Mouse (Mus musculus) CD8-positive naive resting alpha-beta T cell, adult 2 months (primary cell): Measurements from ENCODE around the gene Ptpn11.

Experiments
- DNase-seq, 2 experiments: peaks; one replicate each; pipeline ENCODE4 v3.0.0; 2022; ENCODE audit warnings: low read depth in 2 of 2, low spot score in 2 of 2

The Ptpn11 gene

DNA sequence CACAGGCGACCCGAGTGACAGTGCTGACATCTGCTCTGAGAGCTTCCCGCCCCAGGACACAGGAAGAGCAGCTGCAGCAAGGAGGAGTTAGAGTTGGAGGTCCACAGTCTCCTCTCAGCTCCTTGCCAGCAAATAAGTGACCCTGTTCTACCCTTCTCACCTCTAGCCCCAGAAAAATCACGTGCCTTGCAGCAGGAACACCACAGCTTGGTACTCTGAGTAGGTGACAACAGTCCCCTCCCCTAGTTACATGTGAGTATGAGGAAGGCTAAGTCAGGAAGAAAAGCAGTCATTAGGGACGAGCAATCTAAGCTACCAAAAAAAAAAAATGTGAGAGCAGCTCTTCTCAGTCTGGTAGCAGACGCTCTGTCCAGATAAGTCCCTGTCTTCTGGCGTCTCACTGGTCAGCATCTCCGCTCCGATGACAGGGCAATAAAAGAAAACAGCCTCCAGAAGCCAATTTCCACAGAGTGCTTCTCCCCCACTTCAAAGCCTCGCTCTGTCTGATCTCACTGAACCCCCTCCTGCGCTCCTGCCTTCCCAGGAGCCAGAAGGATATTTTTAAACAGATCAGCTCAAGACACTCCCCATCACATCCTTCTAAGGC is 6.1 kb downstream of the Ptpn11 start:
- DNase-seq, result no peak

DNA sequence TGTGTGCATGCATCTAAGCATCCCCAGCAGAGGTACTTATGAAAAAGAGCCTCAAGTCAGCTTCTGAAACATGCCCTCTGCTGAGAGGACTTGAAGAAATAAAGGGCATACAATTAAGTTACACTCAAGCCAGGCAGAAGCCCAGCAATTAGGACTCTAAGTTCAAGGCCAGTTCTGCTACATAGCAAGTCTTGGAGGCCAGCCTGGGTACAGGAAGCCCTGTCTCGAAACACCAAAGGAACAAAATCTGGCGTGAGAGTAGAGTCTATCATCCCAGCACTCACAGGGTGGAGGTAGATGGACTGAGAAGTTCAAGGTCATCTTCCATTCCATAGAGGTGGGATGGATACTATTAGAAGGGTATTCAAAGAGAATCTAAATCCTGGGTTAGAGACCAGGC is 6.8 kb downstream of the Ptpn11 start:
- no peak for DNase-seq

DNA sequence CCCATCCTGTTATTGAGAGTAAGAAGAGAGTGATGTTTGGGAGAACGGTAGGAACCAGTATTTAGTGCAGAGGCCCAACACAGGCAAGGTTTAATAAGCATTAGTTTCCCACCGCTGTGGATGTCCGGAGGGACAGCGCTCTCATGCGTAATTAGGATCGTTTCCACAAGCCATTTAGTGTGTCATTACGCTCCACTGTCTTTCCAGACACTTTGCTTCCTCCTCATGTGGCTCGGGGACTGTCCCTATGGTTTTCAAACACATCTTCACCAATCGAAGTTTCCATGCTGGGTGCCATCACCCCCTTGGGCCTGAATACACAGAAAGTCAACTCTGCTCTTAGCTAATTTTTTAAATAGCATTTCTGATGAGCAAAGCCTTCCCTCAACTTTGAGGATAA is 7.9 kb downstream of the Ptpn11 start:
- DNase-seq, result no peak

DNA sequence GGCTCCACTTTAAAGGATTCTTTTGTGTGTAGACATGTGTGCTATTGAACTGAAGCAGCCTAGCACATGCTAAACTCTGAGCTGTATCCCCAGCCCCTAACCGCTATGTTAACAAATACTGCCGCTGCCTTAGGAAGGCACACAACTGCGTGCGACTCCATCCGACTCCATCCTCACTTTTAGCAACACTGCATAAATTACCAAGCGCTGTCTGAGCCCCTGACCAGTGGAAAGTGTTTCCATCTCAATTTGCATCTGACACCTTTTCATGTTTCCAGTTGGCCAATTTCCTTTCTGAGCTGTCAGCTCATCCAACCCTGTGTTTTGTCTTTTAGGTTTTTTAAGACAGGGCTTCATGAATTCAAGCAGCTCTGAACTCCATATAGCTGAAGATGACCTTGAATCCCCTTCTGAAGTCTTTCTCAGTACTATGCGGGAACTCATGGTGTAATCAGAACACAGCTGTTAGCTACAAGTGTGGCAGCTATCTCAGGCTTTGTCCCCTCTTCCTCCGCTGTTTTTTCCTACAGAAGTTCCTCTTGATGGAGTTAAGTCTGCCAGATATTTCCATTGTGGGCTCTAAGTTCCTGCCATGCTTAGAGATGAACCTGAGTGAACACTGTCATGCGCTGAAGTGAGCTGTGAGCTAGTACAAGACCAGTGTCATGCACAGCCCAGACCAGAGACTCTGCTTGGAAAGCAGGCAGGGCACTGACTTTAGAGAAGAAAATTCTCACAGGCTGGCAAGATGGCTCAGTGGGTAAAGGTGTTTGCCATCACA is 11.9 kb downstream of the Ptpn11 start:
- DNase-seq, result no peak

DNA sequence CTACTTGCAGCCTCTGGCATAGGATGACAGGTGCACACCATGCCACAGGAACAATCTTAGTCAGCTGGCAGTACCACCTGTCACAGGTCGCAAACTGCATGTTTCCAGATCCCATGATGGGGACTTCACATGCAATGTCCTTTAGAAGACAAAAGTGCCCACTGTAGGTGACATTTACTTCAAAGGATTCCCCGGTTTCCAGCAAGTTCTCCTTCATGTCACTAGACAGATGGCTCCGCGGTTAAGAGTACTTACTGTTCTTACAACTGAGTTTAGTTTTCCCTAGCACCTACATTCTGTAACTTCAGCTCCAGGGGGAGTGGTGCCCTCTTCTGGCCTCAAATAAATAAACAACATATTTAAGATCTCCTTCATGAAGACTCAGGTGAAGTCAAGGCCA is 18.4 kb downstream of the Ptpn11 start:
- no peak for DNase-seq

DNA sequence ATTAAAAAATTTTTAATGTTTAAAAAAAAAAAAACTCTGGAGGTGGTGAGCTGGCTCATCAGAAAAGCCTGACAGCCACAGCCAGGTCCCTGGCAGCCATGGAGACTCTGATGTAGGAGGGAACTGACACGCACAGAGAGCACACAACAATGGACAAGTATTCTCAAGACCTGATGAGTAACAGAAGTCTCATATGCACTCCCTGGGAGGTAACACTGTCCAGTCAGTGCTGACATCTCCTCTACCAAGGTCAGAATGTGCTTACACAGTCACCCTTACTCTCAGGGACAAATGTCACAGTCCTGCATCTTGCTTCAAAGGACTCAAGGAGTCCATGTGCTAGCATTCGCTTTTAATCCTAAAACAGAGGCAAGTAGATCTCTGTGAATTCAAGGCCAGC is 21.6 kb downstream of the Ptpn11 start:
- DNase-seq, result no peak

DNA sequence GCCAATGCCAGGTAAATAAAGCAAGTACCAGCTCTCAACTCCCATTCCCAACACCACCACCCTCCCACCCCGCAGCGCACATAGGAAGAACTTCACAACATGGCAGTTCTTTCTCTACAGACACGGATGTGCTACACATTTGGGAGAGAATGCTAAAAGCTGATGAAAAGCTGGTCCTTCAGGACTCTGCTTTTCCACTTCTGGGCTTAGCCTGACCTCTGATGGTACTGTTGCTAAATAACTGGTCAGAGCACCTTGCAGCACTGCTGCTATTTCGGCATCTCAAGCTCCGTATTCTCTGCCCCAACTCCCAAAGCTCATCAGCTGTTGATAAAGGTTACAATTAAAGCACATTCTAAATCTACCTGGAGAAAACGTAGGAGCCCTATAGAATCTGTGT is 24.3 kb downstream of the Ptpn11 start:
- DNase-seq, result no peak

DNA sequence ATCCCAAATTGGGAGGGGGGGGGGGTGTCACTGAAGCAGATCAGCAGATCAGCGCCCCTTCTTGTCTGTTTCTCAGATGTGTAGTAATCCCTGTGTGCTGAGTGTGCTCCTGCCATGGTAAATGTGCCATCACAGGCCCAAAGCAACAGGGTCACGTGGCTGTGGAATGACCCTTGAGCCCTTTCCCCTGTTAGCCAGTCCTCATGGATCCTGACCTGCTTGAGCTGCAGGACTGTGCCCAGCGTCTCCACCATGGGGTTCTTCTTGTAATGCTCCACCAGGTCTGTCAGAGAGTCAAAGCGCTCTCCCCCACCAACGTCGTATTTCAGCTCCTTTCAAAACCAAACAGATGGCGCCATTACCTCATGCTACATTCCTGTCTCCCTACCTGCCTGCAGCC is 28.3 kb downstream of the Ptpn11 start:
- DNase-seq, result no peak

DNA sequence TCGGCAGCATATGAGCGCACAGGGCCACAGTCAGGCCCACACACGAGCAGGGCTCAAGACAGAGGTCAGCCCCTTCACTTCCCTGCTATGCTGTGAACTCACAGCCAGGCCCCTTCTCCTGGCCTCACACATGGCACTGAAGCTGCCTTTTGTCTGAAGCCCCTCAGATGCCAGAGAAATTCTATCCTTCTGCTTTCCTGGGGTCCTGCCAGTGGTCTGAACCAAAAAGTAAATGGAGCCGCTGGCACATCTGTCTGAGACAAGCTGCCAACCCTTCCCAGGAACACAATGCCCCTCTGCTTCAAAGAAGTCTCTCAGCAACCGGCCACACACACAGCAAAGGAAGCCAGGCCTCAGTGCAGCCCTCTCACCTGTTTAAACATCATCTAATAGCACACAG is 28.9 kb downstream of the Ptpn11 start:
- no peak for DNase-seq

DNA sequence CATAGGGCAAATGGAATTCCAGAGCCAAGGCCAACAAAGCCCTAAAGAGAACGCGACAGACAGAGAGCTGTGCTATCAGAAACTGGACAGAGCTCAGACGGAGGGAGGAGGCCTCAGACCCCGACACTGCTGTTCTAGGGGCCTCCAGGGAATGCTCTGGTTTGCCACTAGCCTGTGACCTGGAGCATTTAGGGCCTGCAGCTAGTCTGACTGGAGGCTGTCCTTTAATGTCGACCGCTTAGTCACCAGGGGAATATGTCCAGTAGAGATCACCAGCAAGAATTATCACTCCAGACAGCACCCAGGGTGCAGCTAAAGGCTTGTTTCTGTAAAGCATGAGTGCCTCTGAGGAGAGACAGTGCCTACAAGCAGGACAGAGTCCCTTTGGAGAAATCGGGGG is 32.2 kb downstream of the Ptpn11 start:
- no peak for DNase-seq

DNA sequence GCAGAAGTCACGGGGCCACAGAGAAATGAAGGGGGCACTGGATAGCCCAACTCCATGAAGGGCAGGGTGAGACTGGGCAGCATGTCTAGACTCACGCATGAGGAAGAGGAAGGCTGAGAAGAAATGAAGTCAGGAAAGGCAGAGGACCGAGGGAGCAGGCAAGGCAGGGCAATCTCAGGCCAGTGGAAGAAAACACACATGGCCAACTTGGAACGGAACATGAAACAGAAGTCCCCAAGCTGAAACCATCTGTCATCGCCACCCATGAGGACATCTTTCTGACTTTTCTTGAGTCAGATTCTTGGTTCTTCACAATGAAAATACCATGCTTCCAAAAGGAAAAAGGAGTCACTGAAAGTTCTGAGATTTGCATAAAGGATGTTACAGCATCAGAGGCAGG is 33.7 kb downstream of the Ptpn11 start:
- DNase-seq, result no peak

DNA sequence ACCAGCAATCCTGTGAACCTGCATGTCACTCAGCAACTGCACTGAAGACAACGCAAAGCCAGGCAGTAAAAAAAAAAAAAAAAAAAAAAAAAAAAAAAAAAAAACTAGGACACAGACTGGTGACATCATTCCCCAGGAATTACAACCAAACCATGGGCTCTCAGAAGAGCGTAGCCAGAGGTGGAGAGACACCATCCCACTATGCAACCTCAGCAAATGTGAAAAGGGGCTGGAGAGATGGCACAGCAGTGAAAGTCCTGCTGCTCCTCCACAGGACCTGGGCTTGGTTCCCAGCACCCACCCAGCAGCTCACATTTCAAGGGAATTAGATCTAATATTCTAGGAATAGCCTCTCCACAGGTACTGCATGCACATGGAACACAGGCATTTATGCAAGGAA is 34.2 kb downstream of the Ptpn11 start:
- no peak for DNase-seq

DNA sequence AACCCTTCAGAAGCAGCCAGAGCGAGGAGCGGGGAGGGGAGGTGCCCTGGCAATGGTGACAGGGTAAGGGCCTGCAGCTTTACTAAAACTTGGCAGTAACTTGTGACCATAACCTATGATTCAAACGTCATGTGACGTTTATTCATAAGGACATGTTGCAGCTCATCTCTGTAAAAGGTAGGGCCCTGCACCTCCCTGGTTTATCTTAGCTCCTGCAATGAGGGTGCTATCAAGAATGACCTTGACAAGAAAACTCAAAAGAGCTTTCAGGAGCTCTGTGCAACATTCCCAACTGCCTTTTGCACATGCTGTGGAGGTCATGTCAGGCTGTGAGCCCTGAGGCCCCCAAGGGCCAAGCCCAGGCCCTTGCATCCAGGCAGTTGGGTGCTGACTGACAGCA is 35.1 kb downstream of the Ptpn11 start:
- DNase-seq, result no peak

DNA sequence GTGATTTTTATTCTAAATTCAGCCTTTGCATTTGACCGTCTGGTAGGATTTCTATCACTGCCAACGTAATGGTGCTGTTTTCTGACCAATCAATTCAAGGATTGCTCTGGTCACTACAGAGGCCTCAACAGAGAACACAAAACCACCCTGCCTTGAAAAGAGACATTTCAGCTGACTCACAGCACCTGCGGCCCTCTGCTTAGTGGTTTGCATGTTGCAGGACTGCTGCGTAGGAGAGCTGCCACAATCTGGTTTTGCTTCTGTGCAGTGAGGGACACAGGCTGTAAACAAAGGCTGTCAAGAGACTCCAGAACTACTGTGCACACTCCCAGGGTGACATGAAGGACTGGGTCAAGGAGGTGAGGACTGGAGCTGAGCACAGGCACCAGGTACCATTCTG is 40.5 kb downstream of the Ptpn11 start:
- no peak for DNase-seq

DNA sequence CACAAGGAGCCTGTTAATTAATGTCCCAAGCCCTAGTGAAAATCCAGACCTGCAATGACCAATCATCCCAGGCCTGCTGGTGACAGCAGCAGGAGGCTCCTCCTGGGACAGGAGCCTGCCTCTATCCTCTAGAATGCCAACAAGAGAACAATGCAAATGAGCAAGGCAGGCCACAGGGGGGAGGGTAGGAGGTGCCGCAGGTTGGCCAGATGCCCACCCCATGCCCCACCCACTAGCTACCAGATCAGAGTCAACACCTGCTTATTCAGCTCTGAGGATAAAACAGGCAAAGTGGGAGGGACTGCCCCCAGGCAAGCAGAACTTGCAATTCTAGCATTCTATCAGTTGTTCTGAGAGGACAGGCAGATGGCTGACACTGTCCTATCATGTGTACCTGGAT is 42.0 kb downstream of the Ptpn11 start:
- DNase-seq, result no peak

DNA sequence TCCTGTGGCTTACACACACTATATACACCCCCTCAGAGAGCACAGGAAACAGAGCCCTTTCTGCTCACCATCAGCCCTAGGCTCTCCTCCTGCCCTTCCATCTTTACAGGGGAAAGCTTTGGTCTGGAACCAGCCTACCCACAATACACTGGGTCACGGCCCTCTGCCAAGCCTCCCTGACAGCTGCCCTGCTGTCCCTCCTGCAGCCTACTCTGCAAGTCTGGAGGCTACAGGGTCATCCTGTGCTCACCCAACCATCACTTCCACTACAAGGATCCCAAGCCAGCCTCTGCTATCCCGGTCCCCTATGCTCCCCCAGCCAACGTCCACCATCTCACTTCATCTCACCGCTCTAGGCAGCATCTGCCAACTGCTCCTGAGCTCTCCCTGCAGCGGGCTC is 44.9 kb downstream of the Ptpn11 start:
- DNase-seq, result no peak

DNA sequence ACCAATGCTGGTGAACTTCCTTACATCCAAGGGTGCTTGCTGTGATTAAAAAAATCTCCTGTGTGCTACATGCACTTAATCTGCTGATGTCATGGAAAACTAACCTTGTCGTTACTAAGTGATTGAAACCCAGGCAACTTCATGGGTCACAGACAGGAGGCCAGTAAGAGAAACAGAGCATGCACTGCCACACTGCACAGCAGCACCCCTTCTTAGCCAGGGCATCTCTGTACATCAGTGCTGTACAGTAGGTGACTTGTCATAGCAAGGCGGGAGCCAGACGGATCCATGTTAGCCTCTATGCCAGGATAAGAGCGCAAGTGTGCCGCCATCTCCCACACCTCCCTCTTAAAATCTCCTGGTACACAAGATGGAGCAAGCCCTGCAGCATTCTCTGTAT is 45.6 kb downstream of the Ptpn11 start:
- no peak for DNase-seq

DNA sequence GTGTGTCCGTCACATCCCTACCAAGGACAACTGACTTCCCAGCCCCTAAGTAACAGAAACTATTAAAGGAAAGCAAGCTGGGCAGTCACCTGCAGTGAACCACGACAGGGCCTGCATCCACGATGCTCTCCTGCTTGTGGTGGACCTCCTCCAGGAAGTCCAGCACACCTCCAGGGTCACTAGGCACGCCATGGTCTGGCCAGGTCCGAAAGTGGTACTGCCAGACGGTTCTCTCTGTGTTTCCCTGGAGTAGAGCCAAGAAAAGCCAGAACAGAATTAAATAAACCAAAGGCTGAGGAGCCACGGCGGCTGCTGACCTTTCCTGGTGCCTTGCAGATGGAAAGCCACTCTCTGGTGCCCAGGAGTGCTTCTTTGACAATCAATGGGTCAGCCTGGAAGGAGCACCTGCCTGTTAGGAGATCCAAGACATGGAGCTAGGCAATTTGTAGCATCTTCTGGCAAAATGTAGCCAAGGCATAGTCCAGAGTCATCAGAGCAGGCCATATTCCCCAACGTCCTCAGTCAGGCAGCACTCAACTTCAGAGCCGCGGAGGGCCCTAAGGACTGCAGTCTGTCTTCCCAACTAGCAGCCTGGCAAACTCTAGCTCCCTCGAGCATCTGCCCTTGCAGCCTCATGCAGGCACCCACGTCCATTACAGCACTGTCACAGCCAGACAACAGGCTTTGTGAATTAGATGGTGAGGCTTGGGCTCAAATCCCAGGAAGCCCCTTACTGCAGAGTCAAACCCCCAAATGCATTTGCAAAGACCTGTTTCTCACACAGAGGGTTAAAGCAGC is 46.6 kb downstream of the Ptpn11 start:
- DNase-seq, result no peak

DNA sequence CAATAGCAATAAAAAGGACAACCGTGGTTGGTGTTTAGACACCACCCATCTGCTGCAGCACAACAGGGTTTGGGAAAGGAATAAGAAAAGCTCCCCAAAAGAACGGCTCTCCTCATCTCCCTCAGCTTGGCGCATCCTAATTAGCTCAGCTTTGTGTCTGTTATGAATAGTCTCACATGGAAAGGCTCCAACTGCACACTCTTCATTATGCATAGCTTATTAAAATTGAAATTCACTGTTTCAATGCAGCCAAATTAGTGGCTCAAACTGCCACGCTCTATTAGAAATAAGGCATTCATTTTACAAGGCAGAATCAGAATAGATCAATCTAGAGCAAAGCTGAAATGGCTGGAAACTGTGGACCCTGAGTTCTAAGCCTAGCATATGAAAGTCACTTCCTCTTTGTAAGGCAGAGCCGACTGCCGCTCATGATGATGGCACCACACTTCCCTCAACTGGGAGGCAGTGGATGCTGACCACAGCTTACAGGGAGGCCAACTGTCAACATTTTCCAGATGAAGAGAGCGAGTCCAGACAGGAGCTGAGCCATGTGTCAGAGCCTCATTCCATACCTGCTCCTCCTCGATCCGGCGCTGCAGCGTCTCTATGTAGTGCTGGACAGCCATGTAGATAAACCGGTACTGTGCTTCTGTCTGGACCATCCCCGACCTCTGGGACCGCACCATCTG is 48.6 kb downstream of the Ptpn11 start:
- DNase-seq, result no peak

DNA sequence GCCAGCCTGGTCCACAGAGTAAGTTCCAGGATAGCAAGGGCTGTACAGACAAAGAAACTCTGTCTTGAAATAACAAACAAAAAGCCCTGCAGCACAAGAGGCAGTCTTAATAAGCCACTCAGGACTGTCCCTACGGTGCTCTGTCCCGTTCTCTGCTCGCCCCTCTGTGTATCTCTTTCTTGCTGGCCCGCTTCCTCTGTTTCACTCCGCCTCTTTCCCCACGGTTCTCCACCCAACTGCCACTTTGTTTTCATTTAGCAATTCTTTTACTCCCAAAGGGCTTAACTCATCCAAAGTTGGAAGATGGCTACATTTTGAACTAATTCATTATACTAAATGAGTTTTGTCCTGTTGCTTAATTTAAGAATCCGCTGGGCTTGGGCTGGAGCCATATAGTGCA is 50.9 kb downstream of the Ptpn11 start:
- DNase-seq, result no peak

DNA sequence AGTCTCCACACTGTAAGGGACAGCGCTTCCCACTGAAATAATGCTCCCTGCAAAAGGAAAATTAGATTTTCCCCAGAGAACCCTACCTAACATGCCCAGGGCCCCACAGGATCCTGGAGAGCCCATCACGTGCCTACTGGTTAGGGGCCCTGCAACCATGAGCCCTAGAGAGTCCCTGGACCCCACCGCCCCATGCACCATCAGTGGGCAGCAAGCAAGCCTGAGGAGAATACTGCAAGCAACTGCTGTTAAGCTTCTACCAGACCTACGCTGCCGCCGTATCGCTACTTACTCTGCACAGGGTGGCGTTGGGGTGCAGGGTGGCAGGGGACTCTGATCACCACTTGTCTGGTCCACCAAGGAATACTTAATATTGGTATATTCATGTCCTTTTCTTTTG is 54.1 kb downstream of the Ptpn11 start:
- DNase-seq, result no peak

DNA sequence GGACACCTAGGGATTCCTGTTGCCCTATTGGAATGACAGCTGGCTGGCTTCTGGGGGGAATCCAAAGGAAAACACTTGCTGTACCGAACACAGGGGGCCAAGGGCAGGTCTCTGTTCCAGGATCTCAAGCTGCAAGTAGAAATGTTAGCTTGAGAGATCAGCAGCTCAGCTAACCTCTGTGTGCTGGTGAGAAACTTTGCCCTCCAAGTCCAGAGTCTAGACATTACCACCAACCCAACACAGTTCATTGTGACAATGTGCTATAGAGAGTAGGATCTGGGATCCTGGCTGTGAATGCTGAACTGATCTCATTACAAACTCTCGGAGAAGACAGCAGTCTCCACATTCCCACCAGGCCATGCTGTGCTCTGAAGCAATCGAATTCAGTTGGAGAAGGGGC is 59.4 kb downstream of the Ptpn11 start:
- DNase-seq, result no peak
